Mouse (Mus musculus): ENCODE data around the gene Prdm16. TPM values are rescaled to one million over a fixed set of nuclear protein-coding genes. Genes with fewer than 3 reads are reported as not detected.
A peak's percentile ranks its signal among the peaks of the same experiment; 100 is the strongest.

Gene Prdm16
- polyA plus RNA-seq, 1 experiment from 2014 or later: 58.8 TPM

GRCm38 (mm10) chr4:154500695-154501094, 136.0 kb downstream of the Prdm16 start:
- Histone ChIP-seq H3K4me3 (no peak overlapping the region), H3K36me3 (no peaks in the 10 kb centered on the region; the same call in 1 of the 2 replicates), H3K27me3 (no peaks in the 10 kb centered on the region; the same call in 1 of the 2 replicates), H3K27ac (0 out of 2 replicates have a peak overlapping the region, but pooled peaks have one; percentile 35), H3K4me1 (peaks cover 67% of the 10 kb centered on the region), H3K9ac (peak overlapping the region; percentile 31; the same call in 1 of the 2 replicates), H3K9me3 (no peaks in the 10 kb centered on the region), H3K4me2 (replicated peaks) (no peak overlapping the region; the same call in 1 of the 2 replicates)
- 75% methylated on average over 9 of the region's 9 CpGs for WGBS
- ATAC-seq (ENCODE audit: low FRiP score, low read depth): no peak

GRCm38 (mm10) chr4:154499701-154500523, 136.8 kb downstream of the Prdm16 start:
- no peak for ATAC-seq (ENCODE audit: low FRiP score, low read depth)
- H3K27me3 ChIP-seq: no peaks in the 10 kb centered on the region; the same call in 1 of the 2 replicates
- no peak overlapping the region for H3K4me3 ChIP-seq
- H3K27ac ChIP-seq: peak overlapping the region; percentile 35; the same call in 1 of the 2 replicates
- no peaks in the 10 kb centered on the region for H3K9me3 ChIP-seq
- 0 out of 2 replicates have a peak overlapping the region, but pooled peaks have one; percentile 31 for H3K9ac ChIP-seq
- H3K36me3 ChIP-seq: no peaks in the 10 kb centered on the region; the same call in 1 of the 2 replicates
- H3K4me1 ChIP-seq: peaks cover 75% of the 10 kb centered on the region
- H3K4me2 ChIP-seq (replicated peaks): peak overlapping the region; percentile 27
- WGBS: 34% methylated on average over 29 of the region's 29 CpGs

GRCm38 (mm10) chr4:154497423-154498175, 139.1 kb downstream of the Prdm16 start:
- H3K36me3 ChIP-seq: no peaks in the 10 kb centered on the region; the same call in 1 of the 2 replicates
- no peaks in the 10 kb centered on the region for H3K9me3 ChIP-seq
- H3K4me3 ChIP-seq: no peak overlapping the region
- no peak overlapping the region for H3K4me2 ChIP-seq (replicated peaks)
- H3K4me1 ChIP-seq: peaks cover 92% of the 10 kb centered on the region
- ATAC-seq (ENCODE audit: low FRiP score, low read depth): no peak
- H3K9ac ChIP-seq: no peak overlapping the region
- H3K27ac ChIP-seq: no peak overlapping the region
- 74% methylated on average over 4 of the region's 4 CpGs for WGBS
- H3K27me3 ChIP-seq: peaks cover 6% of the 10 kb centered on the region; the same call in 1 of the 2 replicates

- Histone ChIP-seq H3K27me3 (peaks cover 6% of the 10 kb centered on the region; the same call in 1 of the 2 replicates), H3K4me3 (no peak overlapping the region), H3K9ac (no peak overlapping the region), H3K4me2 (replicated peaks) (no peak overlapping the region), H3K36me3 (no peaks in the 10 kb centered on the region; the same call in 1 of the 2 replicates), H3K9me3 (no peaks in the 10 kb centered on the region), H3K27ac (no peak overlapping the region), H3K4me1 (peaks cover 92% of the 10 kb centered on the region)
- peak; percentile 20; the same call in 1 of the 2 replicates for ATAC-seq (ENCODE audit: low FRiP score, low read depth)
- WGBS: 11% methylated on average over 7 of the region's 7 CpGs
Observed at GRCm38 (mm10) chr4:154496991-154497390, 139.7 kb downstream of the Prdm16 start.

GRCm38 (mm10) chr4:154496522-154496921, 140.2 kb downstream of the Prdm16 start:
- no peaks in the 10 kb centered on the region; the same call in 1 of the 2 replicates for H3K36me3 ChIP-seq
- WGBS: 84% methylated on average over 5 of the region's 5 CpGs
- H3K9ac ChIP-seq: no peak overlapping the region
- ATAC-seq (ENCODE audit: low FRiP score, low read depth): no peak
- H3K27ac ChIP-seq: no peak overlapping the region
- H3K9me3 ChIP-seq: no peaks in the 10 kb centered on the region
- H3K27me3 ChIP-seq: peaks cover 8% of the 10 kb centered on the region; the same call in 1 of the 2 replicates
- H3K4me3 ChIP-seq: no peak overlapping the region
- no peak overlapping the region for H3K4me2 ChIP-seq (replicated peaks)
- H3K4me1 ChIP-seq: peaks cover 92% of the 10 kb centered on the region

GRCm38 (mm10) chr4:154493996-154494395, 142.7 kb downstream of the Prdm16 start:
- no peak overlapping the region for H3K9ac ChIP-seq
- no peak overlapping the region for H3K27ac ChIP-seq
- H3K4me3 ChIP-seq: no peak overlapping the region
- peaks cover 90% of the 10 kb centered on the region for H3K4me1 ChIP-seq
- ATAC-seq (ENCODE audit: low FRiP score, low read depth): no peak
- peaks cover 12% of the 10 kb centered on the region; the same call in 1 of the 2 replicates for H3K27me3 ChIP-seq
- H3K9me3 ChIP-seq: no peaks in the 10 kb centered on the region
- H3K36me3 ChIP-seq: no peaks in the 10 kb centered on the region; the same call in 1 of the 2 replicates
- no peak overlapping the region for H3K4me2 ChIP-seq (replicated peaks)
- WGBS: 26% methylated on average over 4 of the region's 4 CpGs

GRCm38 (mm10) chr4:154492714-154493121, 144.0 kb downstream of the Prdm16 start:
- H3K27me3 ChIP-seq: peaks cover 12% of the 10 kb centered on the region; the same call in 1 of the 2 replicates
- no peaks in the 10 kb centered on the region; the same call in 1 of the 2 replicates for H3K36me3 ChIP-seq
- no peak for ATAC-seq (ENCODE audit: low FRiP score, low read depth)
- H3K4me1 ChIP-seq: peaks cover 96% of the 10 kb centered on the region
- no peak overlapping the region for H3K4me3 ChIP-seq
- H3K9ac ChIP-seq: no peak overlapping the region
- H3K4me2 ChIP-seq (replicated peaks): 0 out of 2 replicates have a peak overlapping the region, but pooled peaks have one; percentile 34
- WGBS: 17% methylated on average over 11 of the region's 11 CpGs
- H3K9me3 ChIP-seq: no peaks in the 10 kb centered on the region
- peak overlapping the region; percentile 44; the same call in 1 of the 2 replicates for H3K27ac ChIP-seq

GRCm38 (mm10) chr4:154492268-154492667, 144.4 kb downstream of the Prdm16 start:
- Histone ChIP-seq H3K4me3 (no peak overlapping the region), H3K9ac (no peak overlapping the region), H3K4me1 (peaks cover 96% of the 10 kb centered on the region), H3K27me3 (peaks cover 12% of the 10 kb centered on the region; the same call in 1 of the 2 replicates), H3K9me3 (no peaks in the 10 kb centered on the region), H3K27ac (peak overlapping the region; percentile 44; the same call in 1 of the 2 replicates), H3K4me2 (replicated peaks) (0 out of 2 replicates have a peak overlapping the region, but pooled peaks have one; percentile 14), H3K36me3 (no peaks in the 10 kb centered on the region)
- no peak for ATAC-seq (ENCODE audit: low FRiP score, low read depth)
- 52% methylated on average over 7 of the region's 7 CpGs for whole genome bisulfite sequencing

GRCm38 (mm10) chr4:154488031-154488430, 148.6 kb downstream of the Prdm16 start:
- H3K27me3 ChIP-seq: peaks cover 11% of the 10 kb centered on the region; the same call in 1 of the 2 replicates
- H3K4me2 ChIP-seq (replicated peaks): peak overlapping the region; percentile 19; the same call in 1 of the 2 replicates
- 0 out of 2 replicates have a peak overlapping the region, but pooled peaks have one; percentile 35 for H3K9ac ChIP-seq
- H3K36me3 ChIP-seq: no peaks in the 10 kb centered on the region
- peak; percentile 85 for ATAC-seq (ENCODE audit: low FRiP score, low read depth)
- no peaks in the 10 kb centered on the region for H3K9me3 ChIP-seq
- WGBS: 4% methylated on average over 5 of the region's 5 CpGs
- no peak overlapping the region for H3K4me3 ChIP-seq
- peak overlapping the region; percentile 33; the same call in 1 of the 2 replicates for H3K27ac ChIP-seq
- peaks cover 81% of the 10 kb centered on the region for H3K4me1 ChIP-seq

- peak; percentile 32; the same call in 1 of the 2 replicates for ATAC-seq (ENCODE audit: low FRiP score, low read depth)
- WGBS: 84% methylated on average over 14 of the region's 14 CpGs
- Histone ChIP-seq H3K4me1 (peaks cover 79% of the 10 kb centered on the region), H3K36me3 (no peaks in the 10 kb centered on the region), H3K27me3 (0 out of 2 replicates have a peak, but pooled peaks cover 5% of the 10 kb centered on the region), H3K4me3 (no peak overlapping the region), H3K4me2 (replicated peaks) (no peak overlapping the region), H3K9ac (no peak overlapping the region; the same call in 1 of the 2 replicates), H3K9me3 (no peaks in the 10 kb centered on the region), H3K27ac (peak overlapping the region; percentile 28; the same call in 1 of the 2 replicates)
Observed at GRCm38 (mm10) chr4:154482695-154483094, 154.0 kb downstream of the Prdm16 start.

Measured in limb, embryonic 13.5 days (tissue).